In genomic region chr4:40268204-40268813, GRCm38 (mm10) we compare ENCODE assay signal across 7 mouse cellular contexts. TPM values are rescaled to one million over a fixed set of nuclear protein-coding genes. Genes with fewer than 3 reads are reported as not detected.
A peak's percentile ranks its signal among the peaks of the same experiment; 100 is the strongest.
DNase-seq lines count a peak whose midpoint lies in the region; ATAC-seq lines count a peak whose summit lies in the region.

No protein-coding gene starts in this region.

- no peaks in the 10 kb centered on the region for H3K9me3 ChIP-seq in intestine, embryonic 16.5 days (ENCODE audit: control insufficient read depth, low read length)
- H3K9me3 ChIP-seq in midbrain, embryonic 11.5 days (ENCODE audit: control insufficient read depth, low read length), result no peaks in the 10 kb centered on the region

- H3K27me3 ChIP-seq in intestine, embryonic 16.5 days (replicated peaks; ENCODE audit: control insufficient read depth, insufficient read depth, low read length), result no peaks in the 10 kb centered on the region
- no peaks in the 10 kb centered on the region for H3K27me3 ChIP-seq in midbrain, embryonic 11.5 days (ENCODE audit: control insufficient read depth, insufficient read depth, low read length)

- H3K4me1 ChIP-seq in intestine, embryonic 16.5 days (ENCODE audit: control insufficient read depth, insufficient read depth, low read length), result peaks cover 18% of the 10 kb centered on the region
- H3K4me1 ChIP-seq in midbrain, embryonic 11.5 days (ENCODE audit: control insufficient read depth, insufficient read depth, low read length), result peaks cover 10% of the 10 kb centered on the region

- peak overlapping the region; percentile 100 for H3K27ac ChIP-seq in intestine, embryonic 16.5 days (ENCODE audit: low read length)
- peak overlapping the region; percentile 85 for H3K27ac ChIP-seq in midbrain, embryonic 11.5 days (ENCODE audit: low read depth, low read length)

- peak; percentile 91 to 92 for DNase-seq in adrenal gland, adult 18-20 months (ENCODE audit: low spot score in 2 of 2)
- peak; percentile 96 for DNase-seq in embryo, embryonic 11 days
- DNase-seq in gastrocnemius, postnatal 36 days, result peak; percentile 83 to 86
- peak; percentile 92 for DNase-seq in left cerebral cortex, postnatal 36 days (ENCODE audit: low spot score in 2 of 2)
- DNase-seq in midbrain, embryonic 11.5 days (ENCODE audit: low spot score, missing footprints), result peak; percentile 99
- peak; percentile 81 for DNase-seq in skeletal muscle tissue, adult 2 months (ENCODE audit: low read depth, low spot score)

- peak overlapping the region; percentile 94 for H3K9ac ChIP-seq in intestine, embryonic 16.5 days (ENCODE audit: low read depth, low read length)
- H3K9ac ChIP-seq in midbrain, embryonic 11.5 days (ENCODE audit: low read length), result peak overlapping the region; percentile 92

- peak overlapping the region; percentile 83 for H3K4me3 ChIP-seq in intestine, embryonic 16.5 days (ENCODE audit: low read length)
- H3K4me3 ChIP-seq in midbrain, embryonic 11.5 days (ENCODE audit: low read depth, low read length), result peak overlapping the region; percentile 81

- peak overlapping the region; percentile 88 for H3K4me2 ChIP-seq in intestine, embryonic 16.5 days (ENCODE audit: low read depth, low read length)
- peak overlapping the region; percentile 83 for H3K4me2 ChIP-seq in midbrain, embryonic 11.5 days

- intact Hi-C loops in gastrocnemius, postnatal 36 days (cut with DNase I), result loop anchor here (5.0 kb wide), 1 partner anchor 86 kb away; no protein-coding TSS in a partner anchor
- intact Hi-C loops in left cerebral cortex, postnatal 36 days (cut with DNase I), result no loop called here

- WGBS in intestine, embryonic 16.5 days, result under 1% methylated on average over 50 of the region's 50 CpGs
- under 1% methylated on average over 49 of the region's 50 CpGs for WGBS in midbrain, embryonic 11.5 days

- peak; percentile 71 for ATAC-seq in intestine, embryonic 16.5 days
- peak; percentile 85 for ATAC-seq in midbrain, embryonic 11.5 days (ENCODE audit: low FRiP score)

- no peaks in the 10 kb centered on the region for H3K36me3 ChIP-seq in intestine, embryonic 16.5 days (ENCODE audit: control insufficient read depth, insufficient read depth, low read length)
- peaks cover 2% of the 10 kb centered on the region; the same call in 1 of the 2 replicates for H3K36me3 ChIP-seq in midbrain, embryonic 11.5 days (ENCODE audit: control insufficient read depth, insufficient read depth, low read length)

RNA-seq across cellular contexts. Expression of gene Smim27, which starts 1.1 kb away (rescaled TPM):
- 10 to 100 TPM; 35.1 to 57.1 TPM for total RNA-seq in adrenal gland, adult 18-20 months (2021)
- 10 to 100 TPM; 38.1 to 44.5 TPM for total RNA-seq in gastrocnemius, postnatal 36 days (2021)
- polyA plus RNA-seq in intestine, embryonic 16.5 days (2015; fragmentation: Nextera tagmentation; extraction: Ambion mirVana), result 27.4 and 28.9 TPM in 2 replicates
- total RNA-seq in left cerebral cortex, postnatal 36 days (2021), result 10 to 100 TPM in 1 of 2 experiments, 1 to 10 TPM in 1; 9.8 to 15.1 TPM
- polyA plus RNA-seq in midbrain, embryonic 11.5 days (2014; fragmentation: Nextera tagmentation; extraction: Ambion mirVana), result 28.8 and 38.0 TPM in 2 replicates

RNA-seq across cellular contexts. Expression of gene Topors, which starts 1.3 kb away (rescaled TPM):
- 10 to 100 TPM; 22.9 to 29.4 TPM for total RNA-seq in adrenal gland, adult 18-20 months (2021)
- 1 to 10 TPM; 6.6 to 9.3 TPM for total RNA-seq in gastrocnemius, postnatal 36 days (2021)
- polyA plus RNA-seq in intestine, embryonic 16.5 days (2015; fragmentation: Nextera tagmentation; extraction: Ambion mirVana), result 30.4 and 31.4 TPM in 2 replicates
- 10 to 100 TPM; 18.0 to 19.5 TPM for total RNA-seq in left cerebral cortex, postnatal 36 days (2021)
- polyA plus RNA-seq in midbrain, embryonic 11.5 days (2014; fragmentation: Nextera tagmentation; extraction: Ambion mirVana), result 48.9 and 52.3 TPM in 2 replicates

RNA-seq across cellular contexts. Expression of gene Ndufb6, which starts 10.9 kb away (rescaled TPM):
- 100 to 1,000 TPM; 232 to 407 TPM for total RNA-seq in adrenal gland, adult 18-20 months (2021)
- total RNA-seq in gastrocnemius, postnatal 36 days (2021), result 100 to 1,000 TPM; 253 to 256 TPM
- polyA plus RNA-seq in intestine, embryonic 16.5 days (2015; fragmentation: Nextera tagmentation; extraction: Ambion mirVana), result 399 and 413 TPM in 2 replicates
- 100 to 1,000 TPM; 170 to 180 TPM for total RNA-seq in left cerebral cortex, postnatal 36 days (2021)
- 280 and 289 TPM in 2 replicates for polyA plus RNA-seq in midbrain, embryonic 11.5 days (2014; fragmentation: Nextera tagmentation; extraction: Ambion mirVana)

RNA-seq across cellular contexts. Expression of gene Ddx58, which starts 28.7 kb away (rescaled TPM):
- total RNA-seq in adrenal gland, adult 18-20 months (2021), result 10 to 100 TPM; 18.7 to 24.7 TPM
- total RNA-seq in gastrocnemius, postnatal 36 days (2021), result 1 to 10 TPM; 2.1 to 3.0 TPM
- 9.9 and 10.8 TPM in 2 replicates for polyA plus RNA-seq in intestine, embryonic 16.5 days (2015; fragmentation: Nextera tagmentation; extraction: Ambion mirVana)
- 1 to 10 TPM; 2.6 to 4.3 TPM for total RNA-seq in left cerebral cortex, postnatal 36 days (2021)
- 2.1 and 3.0 TPM in 2 replicates for polyA plus RNA-seq in midbrain, embryonic 11.5 days (2014; fragmentation: Nextera tagmentation; extraction: Ambion mirVana)

Comparison
In these comparisons a context has a peak if more than half of its experiments do, and no peak if none do; other contexts are left out.
1. Peak in every context shown above with its lines: DNase-seq, ATAC-seq, H3K4me3 ChIP-seq and H3K27ac ChIP-seq.